Mouse (Mus musculus) ovary, postnatal 10 days (tissue): ENCODE data around the gene Tmem158.

Source experiments
- DNase-seq: peaks from one replicate; pipeline ENCODE4 v3.0.0; 2022; ENCODE audit warnings: low spot score

The Tmem158 gene

GRCm38 (mm10) chr9:123260611-123261021, at the start of gene Tmem158:
Gene Tmem158, minus strand, starts transcription at chr9:123260764.
- peak; percentile 67 for DNase-seq

DNA sequence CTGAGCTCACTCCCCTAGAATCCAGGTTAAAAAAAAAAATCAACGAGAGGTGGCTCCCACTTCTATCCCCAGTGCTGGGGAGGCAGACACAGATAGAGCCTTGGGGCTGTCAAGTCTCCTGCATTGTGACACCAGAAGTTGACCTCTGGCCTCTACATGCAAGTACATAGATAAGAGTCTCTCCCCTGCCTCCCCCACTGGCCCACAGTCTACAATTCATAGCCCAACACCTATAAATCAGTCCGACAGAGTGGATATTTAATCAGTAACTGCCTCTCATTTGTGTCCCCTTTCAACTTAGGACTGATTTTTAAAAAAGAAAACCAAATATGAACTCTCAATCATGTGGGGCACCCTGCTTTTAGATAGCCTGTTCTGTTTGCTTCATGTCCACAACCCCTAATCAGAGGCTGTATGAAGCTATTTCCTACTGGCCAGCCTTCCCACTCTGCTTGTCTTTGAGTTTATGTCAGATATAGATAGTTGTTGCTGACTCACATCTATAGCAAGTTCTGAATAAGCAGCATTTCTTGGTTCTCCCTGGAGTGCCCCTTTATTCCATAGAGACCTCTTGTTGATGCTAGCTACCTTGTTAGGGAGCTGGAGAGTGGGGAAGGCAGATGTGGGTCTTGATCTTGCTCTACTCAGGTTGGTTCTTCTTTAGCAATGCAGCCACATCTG, 49.3 kb upstream of the Tmem158 start:
- DNase-seq: no peak

- no peak for DNase-seq
Measured at GRCm38 (mm10) chr9:123309073-123309472, 48.5 kb upstream of the Tmem158 start.

DNA sequence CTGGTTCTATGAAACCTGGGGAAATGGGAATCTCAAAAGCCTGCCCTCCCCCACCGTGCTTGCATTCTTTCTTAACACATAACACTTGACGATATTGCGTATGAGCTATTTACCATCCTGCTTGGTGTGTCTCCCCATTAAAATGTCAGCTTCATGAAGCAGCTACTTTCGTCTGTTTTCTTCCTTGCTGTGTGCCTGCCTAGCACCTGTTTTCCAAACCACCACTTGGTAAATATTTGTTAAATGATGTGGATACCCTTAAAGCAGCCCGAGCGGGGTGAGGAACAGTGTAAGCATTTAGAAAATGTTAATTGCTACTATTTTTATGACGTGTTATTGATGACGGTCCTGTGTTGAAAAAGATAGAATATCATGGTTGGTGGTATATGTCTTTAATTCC, 44.4 kb upstream of the Tmem158 start:
- no peak for DNase-seq

- DNase-seq: no peak
Measured at GRCm38 (mm10) chr9:123303952-123304351, 43.4 kb upstream of the Tmem158 start.

- DNase-seq: no peak
Measured at GRCm38 (mm10) chr9:123302759-123303313, 42.3 kb upstream of the Tmem158 start.

GRCm38 (mm10) chr9:123297862-123298261, 37.3 kb upstream of the Tmem158 start:
- DNase-seq: no peak

GRCm38 (mm10) chr9:123296229-123296628, 35.7 kb upstream of the Tmem158 start:
- DNase-seq: no peak

- no peak for DNase-seq
Measured at GRCm38 (mm10) chr9:123294581-123294980, 34.0 kb upstream of the Tmem158 start.

GRCm38 (mm10) chr9:123288378-123288777, 27.8 kb upstream of the Tmem158 start:
- DNase-seq: no peak

- no peak for DNase-seq
Measured at GRCm38 (mm10) chr9:123285623-123286022, 25.1 kb upstream of the Tmem158 start.

DNA sequence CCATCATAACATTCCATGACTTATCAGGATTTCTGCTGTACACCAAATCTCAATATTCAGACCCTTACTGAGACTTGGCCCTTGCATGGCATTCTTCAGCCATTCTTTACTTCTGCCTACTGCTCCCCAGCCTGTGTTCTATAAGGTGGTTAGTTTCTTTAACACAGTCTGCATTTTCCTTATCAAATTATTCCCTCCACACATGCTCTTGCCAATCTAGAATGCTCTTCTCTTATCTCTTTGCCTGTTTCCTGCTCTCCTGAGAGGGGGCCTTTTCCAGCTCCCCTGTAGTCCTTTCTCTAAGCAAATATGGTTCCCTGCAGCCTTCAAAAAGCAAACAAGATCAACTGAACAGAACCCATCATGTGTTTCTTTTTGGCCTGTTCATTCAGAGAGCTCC, 20.2 kb upstream of the Tmem158 start:
- no peak for DNase-seq

DNA sequence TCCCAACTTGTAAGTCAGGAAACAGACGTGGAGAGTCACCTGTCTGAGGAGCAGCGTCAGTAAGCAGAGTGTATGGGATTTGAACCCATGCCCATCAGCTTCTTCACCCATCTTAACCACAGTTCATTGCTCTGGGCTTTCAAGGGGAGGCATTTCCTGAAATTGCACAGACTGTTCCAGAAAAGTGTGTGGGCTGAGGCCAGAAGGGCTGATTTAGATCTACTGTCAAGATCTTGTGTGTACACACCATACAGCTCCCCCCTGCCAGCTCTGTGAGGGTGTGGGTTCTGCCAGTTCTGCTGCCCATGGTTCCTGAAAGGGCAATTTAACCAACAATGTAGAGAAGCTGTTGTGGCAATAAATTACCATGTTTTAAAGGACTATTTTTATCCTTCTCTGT, 17.4 kb upstream of the Tmem158 start:
- no peak for DNase-seq

GRCm38 (mm10) chr9:123275373-123275772, 14.8 kb upstream of the Tmem158 start:
- no peak for DNase-seq

DNA sequence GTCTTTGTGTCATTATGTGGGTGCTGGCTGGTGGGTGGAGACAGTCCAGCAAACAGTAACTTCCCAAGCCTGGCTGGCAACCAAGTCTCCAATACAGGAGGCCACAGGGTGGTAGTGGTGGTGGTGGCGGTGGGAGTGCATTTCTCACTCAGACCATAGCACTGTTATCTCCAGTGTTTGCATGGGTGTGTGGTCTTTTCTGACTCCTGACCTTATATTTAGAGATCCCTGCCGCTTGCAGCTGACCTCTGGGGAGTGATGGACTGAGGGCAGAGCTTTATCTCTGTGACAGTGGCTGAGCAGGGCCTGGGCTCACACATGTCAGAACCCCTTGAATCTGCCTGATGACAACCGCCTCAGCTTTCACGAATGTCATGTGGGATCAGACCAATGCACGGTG, 14.1 kb upstream of the Tmem158 start:
- DNase-seq: no peak

DNA sequence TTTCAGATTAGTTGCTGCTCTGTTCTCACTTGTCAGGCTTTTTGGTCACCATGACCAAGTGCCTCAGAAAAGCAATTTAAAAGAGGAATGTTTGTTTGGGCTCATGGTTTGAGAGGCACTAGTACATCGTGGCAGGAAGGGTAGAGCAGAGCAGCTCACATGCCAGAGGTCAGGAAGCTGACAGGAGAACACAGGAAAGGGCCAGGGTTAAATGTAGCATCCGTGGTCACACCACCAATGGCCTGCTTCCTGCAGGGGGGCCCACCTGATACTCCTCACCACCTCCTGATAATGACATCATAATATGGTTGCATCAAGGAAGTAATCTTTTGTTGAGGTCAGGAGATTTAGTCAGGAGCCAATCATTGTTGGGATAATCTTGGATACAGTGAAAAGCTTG, 13.3 kb upstream of the Tmem158 start:
- no peak for DNase-seq

DNA sequence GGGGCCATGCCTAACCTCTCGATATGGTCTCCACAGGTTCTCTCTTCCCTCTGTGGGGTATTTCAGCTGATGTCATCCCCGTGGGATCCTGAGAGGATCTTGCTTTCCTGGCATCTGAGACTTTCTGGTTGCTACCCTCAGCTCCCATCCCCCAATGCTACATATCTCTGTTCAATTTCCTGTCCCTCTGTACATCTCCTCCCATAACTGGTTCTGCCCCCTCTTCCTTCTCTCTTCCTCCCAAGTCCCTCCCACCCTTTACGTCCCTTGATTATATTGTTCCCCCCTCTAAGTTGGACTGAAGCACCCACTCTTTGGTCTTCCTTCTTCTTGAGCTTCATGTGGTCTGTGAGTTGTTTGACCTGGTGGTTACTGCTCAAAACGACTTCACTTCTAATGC, 11.0 kb upstream of the Tmem158 start:
- no peak for DNase-seq

GRCm38 (mm10) chr9:123269906-123270558, 9.5 kb upstream of the Tmem158 start:
- no peak for DNase-seq

DNA sequence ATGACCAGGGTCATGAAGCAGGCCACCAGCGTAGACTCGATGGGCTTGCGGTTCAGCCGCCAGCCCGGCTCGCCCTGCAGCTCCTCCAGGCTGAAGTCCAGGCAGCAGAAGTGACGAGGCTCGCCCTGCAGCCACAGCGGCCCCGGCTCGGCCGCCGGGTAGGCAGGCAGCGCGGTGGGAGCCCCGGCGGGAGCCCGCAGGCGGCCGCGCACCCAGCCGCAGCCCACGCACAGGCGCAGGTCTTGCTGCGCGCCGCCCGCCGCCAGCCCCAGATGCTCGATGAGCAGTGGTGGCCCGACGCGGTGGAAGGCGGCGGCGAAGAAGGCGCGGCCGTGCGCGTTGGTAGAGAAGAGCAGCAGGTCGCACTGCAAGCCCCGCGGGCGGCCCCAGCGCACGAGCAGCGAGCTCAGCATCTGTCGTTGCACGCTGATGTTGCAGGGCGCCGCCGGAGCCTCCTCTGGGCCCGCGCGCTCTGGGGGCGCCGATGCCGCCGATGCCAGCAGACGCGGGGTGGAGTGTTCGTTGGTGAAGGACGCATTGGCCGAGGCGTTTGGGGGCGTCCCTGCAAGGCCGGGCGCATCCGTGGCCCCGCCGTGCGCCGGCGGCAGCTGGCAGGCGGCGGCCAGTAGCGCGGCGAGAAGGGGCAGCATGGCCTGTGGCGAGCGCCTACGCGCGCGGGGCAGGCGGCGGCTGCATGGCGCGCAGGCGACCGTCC, 511 bp downstream of the Tmem158 start:
- DNase-seq: peak; percentile 63

DNA sequence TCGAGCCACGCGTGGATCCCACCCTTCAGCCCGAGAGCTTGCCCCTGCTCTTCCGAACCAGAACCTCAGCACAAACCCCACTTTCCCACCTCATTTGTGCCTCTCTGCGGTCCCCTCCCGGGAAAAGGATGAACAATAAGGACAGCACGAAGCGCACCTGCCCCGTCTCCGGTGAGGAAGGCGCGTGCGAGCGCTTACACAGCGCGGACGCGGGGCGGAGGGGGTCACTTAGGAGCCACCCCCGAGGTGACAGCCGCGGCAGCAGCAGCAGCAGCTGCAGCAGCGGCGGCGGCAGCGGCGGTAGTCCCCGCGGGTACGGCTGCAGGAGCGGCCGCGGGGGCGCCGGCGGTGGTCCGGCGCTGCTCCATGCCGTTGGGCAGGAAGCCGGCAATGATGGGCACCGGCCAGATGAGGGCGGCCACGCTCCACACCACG, 1.1 kb downstream of the Tmem158 start:
- no peak for DNase-seq

- DNase-seq: no peak
Measured at GRCm38 (mm10) chr9:123258796-123259195, 1.8 kb downstream of the Tmem158 start.

- DNase-seq: no peak
Measured at GRCm38 (mm10) chr9:123255736-123256135, 4.8 kb downstream of the Tmem158 start.

- no peak for DNase-seq
Measured at GRCm38 (mm10) chr9:123247992-123248391, 12.6 kb downstream of the Tmem158 start.
